Mouse (Mus musculus): Measurements from ENCODE around the gene Rmi2. TPM values are rescaled to one million over a fixed set of nuclear protein-coding genes. Genes with fewer than 3 reads are reported as not detected.
"Not testable (repeated sequence)": the region's sequence is repeated elsewhere in the genome, so short reads cannot be mapped to it uniquely, and the experiment has no call there.

The Rmi2 gene
- 3.7 and 4.1 TPM in 2 replicates for polyA plus RNA-seq (2016; fragmentation: Nextera tagmentation; extraction: Ambion mirVana)

- WGBS: under 1% methylated on average over 54 of the region's 69 CpGs
- no peaks in the 10 kb centered on the region for H3K27me3 ChIP-seq (ENCODE audit: insufficient read depth, poor library complexity, severe bottlenecking)
Measured at GRCm38 (mm10) chr16:10834911-10835587, at the start of gene Rmi2. Gene Rmi2 (plus strand): TSS chr16:10835059.

DNA sequence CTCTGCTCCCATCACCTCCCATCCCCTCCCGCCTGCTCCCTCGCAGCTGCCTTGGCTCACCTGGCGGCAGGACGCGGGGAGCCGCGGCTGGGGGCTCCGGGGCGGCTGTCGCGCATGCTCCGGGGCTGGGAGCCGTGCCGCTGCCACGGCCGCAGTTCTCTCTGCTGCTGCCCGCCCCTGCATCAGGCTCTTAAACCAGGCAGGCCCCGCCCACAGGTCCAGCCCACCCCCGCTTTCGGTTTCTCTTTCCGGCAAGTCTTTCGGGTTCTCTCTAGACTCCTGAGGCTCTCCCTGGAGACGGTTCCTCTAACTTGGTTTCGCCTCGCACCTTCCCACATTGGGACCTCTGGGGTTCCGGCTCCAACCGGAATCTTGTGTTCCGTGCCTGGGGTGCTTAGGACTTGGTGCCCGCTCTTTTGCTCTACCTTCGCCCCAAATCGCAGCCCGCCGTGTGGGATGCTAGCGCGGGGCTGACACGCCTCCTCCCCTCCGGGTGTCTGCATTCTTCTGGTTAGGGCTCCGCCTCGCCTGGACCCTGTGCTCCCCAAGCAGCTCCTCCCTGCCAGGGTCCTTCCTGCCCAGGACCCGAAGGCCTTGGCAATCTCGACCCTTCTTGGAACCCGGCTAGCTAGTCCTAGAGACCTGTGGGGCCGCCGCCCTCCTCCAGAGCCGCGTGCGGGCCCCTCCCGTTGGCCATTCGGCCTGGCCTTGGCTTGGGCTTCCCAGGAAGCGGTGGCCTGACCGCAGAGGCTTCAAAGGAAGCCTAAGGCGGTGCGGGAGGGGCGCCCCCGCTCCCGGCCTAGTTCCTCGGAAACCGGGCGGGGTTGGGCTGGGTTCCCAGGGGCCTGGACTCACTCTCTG, 49.3 kb upstream of the Rmi2 start, which contains the start of gene Socs1:
Gene Socs1, minus strand, starts transcription at position 166 of the 861 bp plus-strand sequence.
- DNase-seq (ENCODE audit: low spot score): peak; percentile 96
- no peaks in the 10 kb centered on the region for H3K9me3 ChIP-seq
- under 1% methylated on average over 59 of the region's 59 CpGs for WGBS
- H3K27ac ChIP-seq: peak within 1 kb of the TSS; percentile 95
- H3K27me3 ChIP-seq (ENCODE audit: insufficient read depth, poor library complexity, severe bottlenecking): peaks cover 34% of the 10 kb centered on the region
- peaks cover 72% of the 10 kb centered on the region for H3K4me1 ChIP-seq
- H3K36me3 ChIP-seq: no peaks in the 10 kb centered on the region
- H3K4me3 ChIP-seq: peak within 1 kb of the TSS; percentile 82

More at GRCm38 (mm10) chr16:10834911-10835587, at the start of gene Rmi2:
- H3K4me3 ChIP-seq: peak within 1 kb of the TSS; percentile 89
- no peaks in the 10 kb centered on the region for H3K9me3 ChIP-seq
- peak within 1 kb of the TSS; percentile 98 for H3K27ac ChIP-seq
- peaks cover 46% of the 10 kb centered on the region for H3K4me1 ChIP-seq
- 0 out of 2 replicates have a peak, but pooled peaks cover 2% of the 10 kb centered on the region for H3K36me3 ChIP-seq
- peak; percentile 92 for DNase-seq (ENCODE audit: low spot score)

GRCm38 (mm10) chr16:10786288-10786687, 48.6 kb upstream of the Rmi2 start:
- Histone ChIP-seq H3K4me1 (peaks cover 65% of the 10 kb centered on the region), H3K36me3 (no peaks in the 10 kb centered on the region), H3K9me3 (no peaks in the 10 kb centered on the region), H3K4me3 (peak overlapping the region; percentile 82), H3K27ac (peak overlapping the region; percentile 95), H3K27me3 (ENCODE audit: insufficient read depth, poor library complexity, severe bottlenecking) (peaks cover 37% of the 10 kb centered on the region)
- WGBS: 2% methylated on average over 9 of the region's 9 CpGs
- DNase-seq (ENCODE audit: low spot score): peak; percentile 95

GRCm38 (mm10) chr16:10786782-10787547, 47.9 kb upstream of the Rmi2 start:
- 43% methylated on average over 4 of the region's 4 CpGs for WGBS
- H3K36me3 ChIP-seq: no peaks in the 10 kb centered on the region
- peak overlapping the region; percentile 95 for H3K27ac ChIP-seq
- H3K9me3 ChIP-seq: no peaks in the 10 kb centered on the region
- peaks cover 58% of the 10 kb centered on the region for H3K4me1 ChIP-seq
- DNase-seq (ENCODE audit: low spot score): no peak
- peak overlapping the region; percentile 82; the same call in 1 of the 2 replicates for H3K4me3 ChIP-seq
- H3K27me3 ChIP-seq (ENCODE audit: insufficient read depth, poor library complexity, severe bottlenecking): peaks cover 44% of the 10 kb centered on the region

- no peak for DNase-seq (ENCODE audit: low spot score)
- peaks cover 52% of the 10 kb centered on the region for H3K4me1 ChIP-seq
- no peaks in the 10 kb centered on the region for H3K36me3 ChIP-seq
- no peak overlapping the region for H3K4me3 ChIP-seq
- no peaks in the 10 kb centered on the region for H3K9me3 ChIP-seq
- H3K27ac ChIP-seq: no peak overlapping the region
- 75% methylated on average over 7 of the region's 7 CpGs for WGBS
- peaks cover 46% of the 10 kb centered on the region for H3K27me3 ChIP-seq (ENCODE audit: insufficient read depth, poor library complexity, severe bottlenecking)
Measured at GRCm38 (mm10) chr16:10787548-10788058, 47.3 kb upstream of the Rmi2 start.

- peak within 1 kb of the TSS; percentile 24; the same call in 1 of the 2 replicates for H3K27ac ChIP-seq
- WGBS: 44% methylated on average over 16 of the region's 16 CpGs
- H3K27me3 ChIP-seq (ENCODE audit: insufficient read depth, poor library complexity, severe bottlenecking): peaks cover 40% of the 10 kb centered on the region
- H3K4me1 ChIP-seq: peaks cover 45% of the 10 kb centered on the region
- no peak for DNase-seq (ENCODE audit: low spot score)
- H3K9me3 ChIP-seq: no peaks in the 10 kb centered on the region
- H3K36me3 ChIP-seq: no peaks in the 10 kb centered on the region
- no peak within 1 kb of the TSS for H3K4me3 ChIP-seq
Measured at GRCm38 (mm10) chr16:10788271-10788670, 46.6 kb upstream of the Rmi2 start, which contains the start of gene Tnp2. Gene Tnp2 (minus strand): TSS chr16:10788660.

DNA sequence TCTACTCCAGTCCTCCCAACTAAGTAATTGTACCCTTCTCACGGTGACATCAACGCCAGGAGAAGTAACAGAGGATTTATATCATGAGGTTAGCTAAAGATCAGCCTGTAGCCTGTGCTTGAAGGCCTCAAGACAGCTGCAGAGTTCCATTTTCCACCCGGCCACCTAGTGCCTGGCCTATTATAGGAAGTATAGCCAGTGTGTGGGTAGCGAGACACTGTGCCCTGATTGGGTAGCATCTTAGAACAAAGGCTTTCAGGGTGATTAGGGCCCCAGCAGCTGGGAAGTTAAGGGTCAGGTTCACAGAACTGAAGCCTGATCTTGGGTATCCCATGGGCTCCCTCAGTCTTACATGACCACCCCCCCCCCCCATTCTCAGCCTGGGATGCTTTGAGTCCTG, 46.0 kb upstream of the Rmi2 start:
- Histone ChIP-seq H3K9me3 (no peaks in the 10 kb centered on the region), H3K27ac (no peak overlapping the region), H3K27me3 (ENCODE audit: insufficient read depth, poor library complexity, severe bottlenecking) (peaks cover 41% of the 10 kb centered on the region), H3K36me3 (no peaks in the 10 kb centered on the region), H3K4me3 (no peak overlapping the region), H3K4me1 (peaks cover 39% of the 10 kb centered on the region)
- DNase-seq (ENCODE audit: low spot score): no peak
- WGBS: 60% methylated on average over 4 of the region's 4 CpGs

- H3K27ac ChIP-seq: no peak within 1 kb of the TSS
- peaks cover 25% of the 10 kb centered on the region for H3K4me1 ChIP-seq
- WGBS: 75% methylated on average over 9 of the region's 9 CpGs
- H3K9me3 ChIP-seq: no peaks in the 10 kb centered on the region
- no peaks in the 10 kb centered on the region for H3K36me3 ChIP-seq
- H3K4me3 ChIP-seq: no peak within 1 kb of the TSS
- H3K27me3 ChIP-seq (ENCODE audit: insufficient read depth, poor library complexity, severe bottlenecking): peaks cover 58% of the 10 kb centered on the region
- no peak for DNase-seq (ENCODE audit: low spot score)
Measured at GRCm38 (mm10) chr16:10790702-10791101, 44.2 kb upstream of the Rmi2 start, which contains the start of gene Prm3. Gene Prm3 (minus strand): TSS chr16:10790914.

DNA sequence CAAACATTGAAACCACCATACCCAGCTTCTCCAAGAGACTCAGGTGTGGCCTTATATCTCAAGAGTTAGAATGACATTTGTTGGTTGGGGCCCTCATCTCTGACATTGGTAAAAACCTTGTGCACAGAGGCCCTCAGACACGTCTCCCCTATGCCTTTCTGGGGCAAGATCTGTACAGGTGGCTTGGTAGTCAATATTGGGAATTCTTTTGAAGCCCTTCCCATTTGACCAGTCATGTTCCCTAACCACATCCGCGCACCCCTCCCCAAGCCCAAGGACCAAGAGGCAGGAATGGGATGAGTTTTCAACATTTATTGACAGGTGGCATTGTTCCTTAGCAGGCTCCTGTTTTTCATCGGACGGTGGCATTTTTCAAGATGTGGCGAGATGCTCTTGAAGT, 38.8 kb upstream of the Rmi2 start, which contains the start of gene Prm2:
Gene Prm2, minus strand, starts transcription at position 101 of the 400 bp plus-strand sequence.
- WGBS: 72% methylated on average over 6 of the region's 6 CpGs
- Histone ChIP-seq H3K27ac (no peak within 1 kb of the TSS), H3K36me3 (no peaks in the 10 kb centered on the region), H3K9me3 (no peaks in the 10 kb centered on the region), H3K4me3 (no peak within 1 kb of the TSS), H3K27me3 (ENCODE audit: insufficient read depth, poor library complexity, severe bottlenecking) (peaks cover 50% of the 10 kb centered on the region), H3K4me1 (peaks cover 7% of the 10 kb centered on the region)
- no peak for DNase-seq (ENCODE audit: low spot score)

GRCm38 (mm10) chr16:10802420-10802819, 32.4 kb upstream of the Rmi2 start:
- H3K27me3 ChIP-seq (ENCODE audit: insufficient read depth, poor library complexity, severe bottlenecking); H3K4me1 ChIP-seq; H3K27ac ChIP-seq; DNase-seq (ENCODE audit: low spot score); H3K36me3 ChIP-seq; H3K4me3 ChIP-seq; H3K9me3 ChIP-seq: not testable (repeated sequence)
- 73% methylated on average over 3 of the region's 3 CpGs for WGBS

GRCm38 (mm10) chr16:10805789-10806527, 28.9 kb upstream of the Rmi2 start, which contains the start of gene Prm1:
Gene Prm1 (minus strand): TSS chr16:10805839.
- Histone ChIP-seq H3K27ac (no peak within 1 kb of the TSS), H3K36me3 (no peaks in the 10 kb centered on the region), H3K4me3 (no peak within 1 kb of the TSS), H3K4me1 (peaks cover 2% of the 10 kb centered on the region), H3K9me3 (no peaks in the 10 kb centered on the region), H3K27me3 (ENCODE audit: insufficient read depth, poor library complexity, severe bottlenecking) (no peaks in the 10 kb centered on the region; the same call in 1 of the 2 replicates)
- DNase-seq (ENCODE audit: low spot score): no peak
- WGBS: 71% methylated on average over 10 of the region's 10 CpGs

Measured in heart, embryonic 10.5 days (tissue).